ENCODE assay signal across 9 mouse cellular contexts in the genomic region with DNA sequence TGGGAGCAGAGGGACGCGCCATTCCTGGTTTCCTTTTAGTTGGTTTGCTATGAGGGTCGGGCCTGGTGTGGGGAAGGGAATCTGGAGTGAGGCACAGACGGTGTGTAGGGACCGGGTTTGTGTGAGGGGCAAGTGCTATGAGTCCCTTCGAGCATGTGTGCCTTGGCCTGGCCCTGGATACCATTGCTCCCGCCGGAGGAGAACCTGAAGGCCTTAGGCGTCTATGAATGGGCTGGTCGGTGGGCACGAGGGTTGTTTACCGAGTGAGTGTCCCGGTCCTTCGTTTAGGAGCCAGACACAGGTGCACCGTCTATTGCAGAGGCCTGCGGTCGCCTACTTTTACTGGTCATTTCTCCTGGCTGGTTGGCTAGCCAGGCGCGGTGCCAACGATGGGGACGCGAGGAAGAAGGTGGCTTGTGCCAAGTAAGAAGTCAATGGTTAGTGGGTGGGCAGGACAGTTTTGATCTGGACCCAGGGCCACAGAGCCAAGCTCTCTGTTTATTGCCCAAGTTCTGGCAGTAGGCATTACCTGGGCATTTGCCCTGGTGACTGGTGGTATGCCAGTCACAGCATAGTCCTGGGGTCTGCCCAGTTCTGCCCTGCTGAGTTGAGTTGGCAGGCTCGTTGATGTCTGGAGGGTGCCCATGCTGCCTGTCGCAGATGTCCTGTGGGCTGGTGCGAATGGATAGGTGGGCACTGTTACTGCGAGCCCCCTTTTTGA. TPM values are rescaled to one million over a fixed set of nuclear protein-coding genes. Genes with fewer than 3 reads are reported as not detected.
DNase-seq lines count a peak whose midpoint lies in the region; ATAC-seq lines count a peak whose summit lies in the region.
"Had no signal": no experiment of that assay in that cellular context is flagged by ENCODE, and none has a peak within 500 bp of the region (broad histone marks: within the 10 kb centered on the region; RNA-seq: fewer than 3 reads in every experiment).

No protein-coding gene starts in this region.

- DNase-seq in layer of hippocampus, adult 11-12 months (ENCODE audit: low spot score), result peak; percentile 72
- DNase-seq in layer of hippocampus, adult 9-10 months (ENCODE audit: low spot score), result no peak
- peak; percentile 98 for DNase-seq in cerebellum, adult 11-12 months
- peak; percentile 18 for DNase-seq in forelimb bud, embryonic 11.5 days (ENCODE audit: low read depth, low spot score)
- DNase-seq in hindbrain, embryonic 11.5 days (ENCODE audit: low spot score), result no peak
- DNase-seq in layer of hippocampus, postnatal 25 days (ENCODE audit: extremely low spot score in 1 of 2, low spot score in 1 of 2), result peak; percentile 49 to 61
- peak; percentile 59 for DNase-seq in lung, postnatal 10 days
- peak; percentile 78 for DNase-seq in skeletal muscle tissue, adult 2 months (ENCODE audit: low read depth, low spot score)

- no peaks in the 10 kb centered on the region for H3K27me3 ChIP-seq in hindbrain, embryonic 11.5 days (ENCODE audit: control insufficient read depth, insufficient read depth, low read length)
- H3K27me3 ChIP-seq: Patski had no signal

- no peaks in the 10 kb centered on the region for H3K36me3 ChIP-seq in hindbrain, embryonic 11.5 days (ENCODE audit: control insufficient read depth, insufficient read depth, low read length)

- WGBS in hindbrain, embryonic 11.5 days, result 20% methylated on average over 26 of the region's 26 CpGs

- peak overlapping the region; percentile 86 for H3K4me2 ChIP-seq in hindbrain, embryonic 11.5 days (replicated peaks; ENCODE audit: low read depth, low read length)

- H3K9ac ChIP-seq in hindbrain, embryonic 11.5 days (ENCODE audit: low read depth, low read length), result peak overlapping the region; percentile 86

- peak overlapping the region; percentile 100 for H3K27ac ChIP-seq in hindbrain, embryonic 11.5 days (ENCODE audit: low read depth, low read length)

- peaks cover 8% of the 10 kb centered on the region for H3K4me1 ChIP-seq in hindbrain, embryonic 11.5 days (replicated peaks; ENCODE audit: control insufficient read depth, insufficient read depth, low read length)

- peak; percentile 77 for ATAC-seq in hindbrain, embryonic 11.5 days (ENCODE audit: low FRiP score)

- no peaks in the 10 kb centered on the region for H3K9me3 ChIP-seq in hindbrain, embryonic 11.5 days (ENCODE audit: control insufficient read depth, low read length)

- H3K4me3 ChIP-seq in hindbrain, embryonic 11.5 days (ENCODE audit: low read depth, low read length), result peak overlapping the region; percentile 76

RNA-seq across cellular contexts. Expression of a gene that starts 1.0 kb away (rescaled TPM):
- polyA plus RNA-seq in hindbrain, embryonic 11.5 days (2014; fragmentation: Nextera tagmentation; extraction: Ambion mirVana), result 32.2 and 39.5 TPM in 2 replicates
- 10 to 100 TPM; 62.0 to 74.2 TPM for total RNA-seq in layer of hippocampus, postnatal 25 days (2021)

RNA-seq across cellular contexts. Expression of a gene that starts 42.4 kb away (rescaled TPM):
- 0.82 and 0.89 TPM in 2 replicates for polyA plus RNA-seq in hindbrain, embryonic 11.5 days (2014; fragmentation: Nextera tagmentation; extraction: Ambion mirVana)
- total RNA-seq in layer of hippocampus, postnatal 25 days (2021), result 10 to 100 TPM; 10.3 to 10.9 TPM
- polyA plus RNA-seq: Patski had no signal

Comparison
In these comparisons a context has a peak if more than half of its experiments do, and no peak if none do; other contexts are left out.
1. DNase-seq: peak in layer of hippocampus, adult 11-12 months (single experiment), cerebellum, adult 11-12 months (single experiment), forelimb bud, embryonic 11.5 days (single experiment), layer of hippocampus, postnatal 25 days (2 of 2), lung, postnatal 10 days (single experiment) and skeletal muscle tissue, adult 2 months (single experiment); none in layer of hippocampus, adult 9-10 months (single experiment) and hindbrain, embryonic 11.5 days (single experiment).